Mouse (Mus musculus) left cerebral cortex, postnatal 4 days (tissue): ENCODE measurements around the gene Glrx3. TPM values are rescaled to one million over a fixed set of nuclear protein-coding genes. Genes with fewer than 3 reads are reported as not detected.

Source experiments
- DNase-seq: peaks from one replicate; pipeline ENCODE4 v3.0.0-alpha.2; 2022
- intact Hi-C: fragments of 180-260 bp; cut with DNase I; formaldehyde crosslinking; loops from one replicate; pipeline ENCODE4 v1.15.1; 2025
- total RNA-seq, 2 experiments: library from RNA; stranded (reverse); gene quantifications; 2 replicates each; pipeline ENCODE4 v1.2.3; 2021

Gene Glrx3
- total RNA-seq, 2 experiments from 2014 or later: 141 to 150 TPM

- DNase-seq: no peak
- intact Hi-C loops: no loop called here
These were observed 34.2 kb downstream of the Glrx3 start for GRCm38 (mm10) chr7:137471431-137472120.

GRCm38 (mm10) chr7:137472149-137472548 lies 34.7 kb downstream of the Glrx3 start:
- DNase-seq: no peak
- intact Hi-C loops: no loop called here

GRCm38 (mm10) chr7:137477950-137478620 lies 40.7 kb downstream of the Glrx3 start:
- DNase-seq: peak; percentile 97
- intact Hi-C loops: loop anchor here (2.0 to 5.0 kb wide), 2 partner anchors 124 to 1357 kb away; no protein-coding TSS in a partner anchor

GRCm38 (mm10) chr7:137478621-137478982 lies 41.2 kb downstream of the Glrx3 start:
- no peak for DNase-seq
- intact Hi-C loops: loop anchor here (2.0 to 5.0 kb wide), 2 partner anchors 124 to 1356 kb away; no protein-coding TSS in a partner anchor

- no peak for DNase-seq
- intact Hi-C loops: loop anchor here (10.0 kb wide), 2 partner anchors 604 to 914 kb away; partner anchors contain the start of gene Tcerg1l
These were observed 43.4 kb downstream of the Glrx3 start for GRCm38 (mm10) chr7:137480839-137481238.

- intact Hi-C loops: loop anchor here (10.0 kb wide), 2 partner anchors 601 to 911 kb away; partner anchors contain the start of gene Tcerg1l
These were observed 46.6 kb downstream of the Glrx3 start for GRCm38 (mm10) chr7:137483987-137484386.

GRCm38 (mm10) chr7:137488391-137488790 lies 51.0 kb downstream of the Glrx3 start:
- intact Hi-C loops: loop anchor here (10.0 kb wide), 2 partner anchors 596 to 906 kb away; partner anchors contain the start of gene Tcerg1l
- peak; percentile 71 for DNase-seq

More at GRCm38 (mm10) chr7:137483987-137484386, 46.6 kb downstream of the Glrx3 start:
- DNase-seq: no peak

GRCm38 (mm10) chr7:137490711-137491110 lies 53.3 kb downstream of the Glrx3 start:
- intact Hi-C loops: no loop called here
- DNase-seq: no peak

GRCm38 (mm10) chr7:137492307-137492973 lies 55.0 kb downstream of the Glrx3 start:
- intact Hi-C loops: no loop called here
- no peak for DNase-seq

GRCm38 (mm10) chr7:137498736-137499135 lies 61.3 kb downstream of the Glrx3 start:
- intact Hi-C loops: no loop called here
- no peak for DNase-seq

GRCm38 (mm10) chr7:137517588-137517987 lies 80.2 kb downstream of the Glrx3 start:
- DNase-seq: no peak
- intact Hi-C loops: no loop called here

GRCm38 (mm10) chr7:137518028-137518576 lies 80.7 kb downstream of the Glrx3 start:
- intact Hi-C loops: no loop called here
- DNase-seq: no peak

Other genes starting within 250 kb of the Glrx3 start
- 1 to 10 TPM; 2.1 to 2.7 TPM for gene Ebf3, start 123.2 kb upstream of the Glrx3 start, total RNA-seq
- gene 9430038I01Rik, start 26.9 kb upstream of the Glrx3 start, total RNA-seq: 1 to 10 TPM; 8.0 to 9.5 TPM